Mouse (Mus musculus) fibroblast of lung, adult 2 months (primary cell): ENCODE results near the gene Hsdl1.

Source experiments
- DNase-seq: peaks from one replicate; pipeline ENCODE4 v3.0.0-alpha.2; 2011; ENCODE audit warnings: low read depth

Hsdl1 gene

GRCm38 (mm10) chr8:119574437-119575365 is at the start of gene Hsdl1, which contains the start of gene Dnaaf1:
TSS of gene Hsdl1 (minus strand) at chr8:119575183.
TSS of gene Dnaaf1 (plus strand) at chr8:119575235.
- DNase-seq = peak; percentile 44

- DNase-seq = no peak
These were observed 48.8 kb upstream of the Hsdl1 start for GRCm38 (mm10) chr8:119623744-119624143.

GRCm38 (mm10) chr8:119623061-119623460 is 48.1 kb upstream of the Hsdl1 start:
- DNase-seq = no peak

- no peak for DNase-seq
These were observed 47.6 kb upstream of the Hsdl1 start for GRCm38 (mm10) chr8:119622555-119622954.

- no peak for DNase-seq
These were observed 46.0 kb upstream of the Hsdl1 start for GRCm38 (mm10) chr8:119620848-119621465.

GRCm38 (mm10) chr8:119620116-119620840 is 45.3 kb upstream of the Hsdl1 start:
- DNase-seq = no peak

GRCm38 (mm10) chr8:119618887-119619286 is 43.9 kb upstream of the Hsdl1 start:
- no peak for DNase-seq

GRCm38 (mm10) chr8:119617586-119617985 is 42.6 kb upstream of the Hsdl1 start:
- no peak for DNase-seq

- DNase-seq = no peak
These were observed 41.8 kb upstream of the Hsdl1 start for GRCm38 (mm10) chr8:119616811-119617210.

GRCm38 (mm10) chr8:119616358-119616757 is 41.4 kb upstream of the Hsdl1 start:
- no peak for DNase-seq

- no peak for DNase-seq
These were observed 40.1 kb upstream of the Hsdl1 start for GRCm38 (mm10) chr8:119615096-119615495.

GRCm38 (mm10) chr8:119612471-119612870 is 37.5 kb upstream of the Hsdl1 start, which contains the start of gene Adad2:
TSS of gene Adad2 (plus strand) at chr8:119612747.
- no peak for DNase-seq

- no peak for DNase-seq
These were observed 31.2 kb upstream of the Hsdl1 start for GRCm38 (mm10) chr8:119606224-119606623.

GRCm38 (mm10) chr8:119604996-119605395 is 30.0 kb upstream of the Hsdl1 start, which contains the start of gene Taf1c:
TSS of gene Taf1c (minus strand) at chr8:119605222.
- DNase-seq = peak; percentile 74

GRCm38 (mm10) chr8:119604398-119604803 is 29.4 kb upstream of the Hsdl1 start:
- DNase-seq = no peak

GRCm38 (mm10) chr8:119603771-119604170 is 28.8 kb upstream of the Hsdl1 start:
- DNase-seq = no peak

GRCm38 (mm10) chr8:119591456-119591855 is 16.5 kb upstream of the Hsdl1 start:
- DNase-seq = no peak

- DNase-seq = no peak
These were observed 15.4 kb upstream of the Hsdl1 start for GRCm38 (mm10) chr8:119590348-119590747.

GRCm38 (mm10) chr8:119588844-119589243 is 13.9 kb upstream of the Hsdl1 start:
- DNase-seq = no peak

- DNase-seq = no peak
These were observed 13.3 kb upstream of the Hsdl1 start for GRCm38 (mm10) chr8:119588321-119588720.

- no peak for DNase-seq
These were observed 10.9 kb upstream of the Hsdl1 start for GRCm38 (mm10) chr8:119585901-119586300.

- DNase-seq = no peak
These were observed 5.6 kb upstream of the Hsdl1 start for GRCm38 (mm10) chr8:119580441-119581161.
